Mouse (Mus musculus) frontal cortex, postnatal 10 days (tissue): Measurements from ENCODE around the gene Prss33.

Experiments used
- DNase-seq, 2 experiments: peaks; one replicate each; pipeline ENCODE4 v3.0.0; 2022; ENCODE audit warnings: low spot score in 2 of 2, mixed read lengths in 1 of 2

Prss33 gene

GRCm38 (mm10) chr17:23828271-23829001 lies 7.4 kb downstream of the Prss33 start:
- DNase-seq = peak; percentile 57 to 70

GRCm38 (mm10) chr17:23825591-23825990 lies 10.3 kb downstream of the Prss33 start:
- no peak for DNase-seq

GRCm38 (mm10) chr17:23823614-23824013 lies 12.2 kb downstream of the Prss33 start:
- no peak for DNase-seq

GRCm38 (mm10) chr17:23823018-23823417 lies 12.8 kb downstream of the Prss33 start:
- DNase-seq = no peak

- no peak for DNase-seq
These were observed 13.8 kb downstream of the Prss33 start for GRCm38 (mm10) chr17:23822094-23822493.

- DNase-seq = no peak
These were observed 15.1 kb downstream of the Prss33 start for GRCm38 (mm10) chr17:23820731-23821130.

GRCm38 (mm10) chr17:23819235-23819634 lies 16.6 kb downstream of the Prss33 start:
- no peak for DNase-seq

- DNase-seq = no peak
These were observed 17.3 kb downstream of the Prss33 start for GRCm38 (mm10) chr17:23818579-23818978.

- no peak for DNase-seq
These were observed 20.2 kb downstream of the Prss33 start for GRCm38 (mm10) chr17:23815641-23816040.

- DNase-seq = no peak
These were observed 27.9 kb downstream of the Prss33 start for GRCm38 (mm10) chr17:23807918-23808317.

GRCm38 (mm10) chr17:23806867-23807266 lies 29.0 kb downstream of the Prss33 start:
- DNase-seq = no peak

- no peak for DNase-seq
These were observed 31.3 kb downstream of the Prss33 start for GRCm38 (mm10) chr17:23804426-23805085.

- DNase-seq = peak; percentile 66 to 71
These were observed 32.4 kb downstream of the Prss33 start for GRCm38 (mm10) chr17:23803366-23804041.

- peak; percentile 98 to 99 for DNase-seq
These were observed 33.0 kb downstream of the Prss33 start for GRCm38 (mm10) chr17:23802746-23803365.

GRCm38 (mm10) chr17:23801627-23802026 lies 34.2 kb downstream of the Prss33 start:
- no peak for DNase-seq

- no peak for DNase-seq
These were observed 38.5 kb downstream of the Prss33 start for GRCm38 (mm10) chr17:23797316-23797715.

- DNase-seq = no peak
These were observed 40.5 kb downstream of the Prss33 start for GRCm38 (mm10) chr17:23795323-23795722.

GRCm38 (mm10) chr17:23791079-23791357 lies 44.8 kb downstream of the Prss33 start:
- no peak for DNase-seq

- DNase-seq = peak in 1 of 2 experiments; percentile 43
These were observed 45.4 kb downstream of the Prss33 start, which contains the start of gene Srrm2 for GRCm38 (mm10) chr17:23790269-23791078. Gene Srrm2, plus strand, starts transcription at chr17:23790532.

GRCm38 (mm10) chr17:23789749-23790268 lies 46.0 kb downstream of the Prss33 start:
- no peak for DNase-seq

- no peak for DNase-seq
These were observed 46.9 kb downstream of the Prss33 start for GRCm38 (mm10) chr17:23788973-23789372.
